Mouse (Mus musculus) small intestine, adult 2 months (tissue): ENCODE data around the gene Sox18.

Source experiments
- CTCF ChIP-seq: fragments of 200-500 bp; IDR thresholded peaks from 2 replicates; pipeline ENCODE4 v1.5.1; 2012; ENCODE audit warnings: low read depth, mild to moderate bottlenecking, control low read depth, inconsistent platforms, low read length, moderate library complexity, mixed read lengths; ENCODE audit not compliant: insufficient replicate concordance, insufficient read length; ENCODE audit errors: extremely low read depth
- POLR2A ChIP-seq: fragments of 200-500 bp; IDR thresholded peaks from 2 replicates; pipeline ENCODE4 v1.6.1; 2012; ENCODE audit warnings: low read depth, mild to moderate bottlenecking, control low read depth, inconsistent platforms, low read length, moderate library complexity

- no peak for TF ChIP-seq POLR2A
- TF ChIP-seq CTCF: no peak
Measured at GRCm38 (mm10) chr2:181656734-181657133, 14.7 kb downstream of the Sox18 start, which contains the start of gene Gm29797.
